Mouse (Mus musculus): Measurements from ENCODE around the gene Arid4a. TPM values are rescaled to one million over a fixed set of nuclear protein-coding genes. Genes with fewer than 3 reads are reported as not detected.
A peak's percentile ranks its signal among the peaks of the same experiment; 100 is the strongest.

The Arid4a gene
- polyA plus RNA-seq, 1 experiment: 10.2 TPM

DNA sequence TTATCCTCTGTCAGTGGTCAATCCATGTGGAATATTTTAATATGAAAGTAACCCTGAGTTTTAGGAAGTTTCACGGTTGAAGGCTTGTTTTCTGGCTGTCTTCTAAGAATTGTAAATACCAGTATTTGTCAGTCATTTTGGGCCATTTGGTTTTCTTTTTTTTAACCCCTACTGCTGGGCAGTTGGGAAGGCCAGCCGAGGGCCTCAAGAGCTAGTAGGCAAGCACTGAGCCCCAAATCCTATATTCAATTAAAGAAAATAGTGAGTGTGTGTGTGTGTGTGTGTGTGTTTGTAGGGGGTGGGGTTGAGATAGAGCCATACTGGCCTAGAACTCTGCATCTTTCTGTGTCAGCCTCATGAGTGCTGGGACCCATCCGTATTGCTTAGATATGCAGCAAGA, 39.9 kb upstream of the Arid4a start:
- TF ChIP-seq GATA1 (IDR thresholded peaks at IDR 0.05; ENCODE audit: borderline replicate concordance, low read length): no peak
- no peak for TF ChIP-seq FLI1 (IDR thresholded peaks at IDR 0.05; ENCODE audit: low read length)
- Histone ChIP-seq H3K36me3 (replicated peaks; ENCODE audit: low read length) (peaks cover 30% of the 10 kb centered on the region), H3K27me3 (replicated peaks) (no peaks in the 10 kb centered on the region), H3K4me3 (replicated peaks) (peak overlapping the region; percentile 96), H3K4me1 (peaks cover 18% of the 10 kb centered on the region), H3K9me3 (no peaks in the 10 kb centered on the region)

DNA sequence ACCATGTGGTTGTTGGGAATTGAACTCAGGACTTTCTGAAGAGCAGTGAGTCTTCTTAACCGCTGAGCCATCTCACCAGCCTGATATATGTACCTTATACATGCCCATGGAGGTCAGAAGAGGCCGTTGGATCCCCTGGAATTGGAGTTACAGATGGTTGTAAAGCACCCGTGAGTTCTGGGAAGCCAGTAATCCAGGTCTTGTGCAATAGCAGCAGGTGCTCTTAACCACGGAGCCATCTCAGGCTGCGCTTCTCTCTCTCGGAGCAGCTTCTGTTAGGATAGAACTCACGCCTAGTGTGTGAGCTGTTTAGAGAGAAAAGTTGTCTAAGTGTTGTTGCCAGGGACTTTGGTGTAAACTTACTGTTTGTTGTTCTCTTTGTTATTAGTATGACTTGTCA, 37.4 kb upstream of the Arid4a start:
- Histone ChIP-seq H3K27me3 (replicated peaks) (no peaks in the 10 kb centered on the region), H3K36me3 (replicated peaks; ENCODE audit: low read length) (peaks cover 52% of the 10 kb centered on the region), H3K4me1 (peaks cover 22% of the 10 kb centered on the region), H3K9me3 (no peaks in the 10 kb centered on the region), H3K4me3 (replicated peaks) (no peak overlapping the region)
- no peak for TF ChIP-seq FLI1 (IDR thresholded peaks at IDR 0.05; ENCODE audit: low read length)
- TF ChIP-seq GATA1 (IDR thresholded peaks at IDR 0.05; ENCODE audit: borderline replicate concordance, low read length): no peak

DNA sequence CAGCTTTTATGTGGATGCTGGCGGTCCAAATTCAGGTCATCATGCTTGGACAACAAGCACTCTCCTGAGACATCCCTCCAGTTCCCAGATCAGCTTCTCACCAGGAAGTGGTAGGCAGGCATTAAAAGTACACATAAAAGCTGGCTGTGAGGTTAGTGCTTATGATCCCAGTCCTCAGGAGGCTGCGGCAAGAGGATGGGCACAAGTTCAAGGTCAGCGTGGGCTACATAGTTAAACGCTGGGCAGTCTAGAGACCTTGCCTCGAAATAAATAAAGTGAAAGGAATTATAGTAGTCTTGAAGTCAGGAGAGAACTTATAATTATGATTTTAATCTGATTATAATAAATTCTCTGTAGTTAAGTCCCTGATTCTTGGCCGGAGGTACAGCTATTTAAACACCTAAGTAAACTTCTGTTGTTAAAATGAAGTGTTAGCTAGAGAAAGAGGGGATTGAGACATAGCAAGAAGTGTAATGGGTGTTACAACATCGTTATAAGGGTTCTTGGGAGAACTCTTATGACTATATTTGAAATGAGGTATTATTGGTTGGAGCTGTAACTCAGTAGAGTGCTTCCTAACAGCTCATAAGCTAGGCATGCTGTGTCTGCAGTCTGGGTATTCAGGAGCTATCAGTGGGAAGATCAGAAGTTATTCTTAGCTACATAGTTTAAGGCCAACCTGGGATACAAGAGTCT, 30.8 kb upstream of the Arid4a start:
- Histone ChIP-seq H3K4me3 (replicated peaks) (no peak overlapping the region), H3K9me3 (no peaks in the 10 kb centered on the region), H3K4me1 (peaks cover 7% of the 10 kb centered on the region; the same call in 1 of the 2 replicates), H3K27me3 (replicated peaks) (no peaks in the 10 kb centered on the region), H3K36me3 (replicated peaks; ENCODE audit: low read length) (peaks cover 94% of the 10 kb centered on the region)
- no peak for TF ChIP-seq GATA1 (IDR thresholded peaks at IDR 0.05; ENCODE audit: borderline replicate concordance, low read length)

DNA sequence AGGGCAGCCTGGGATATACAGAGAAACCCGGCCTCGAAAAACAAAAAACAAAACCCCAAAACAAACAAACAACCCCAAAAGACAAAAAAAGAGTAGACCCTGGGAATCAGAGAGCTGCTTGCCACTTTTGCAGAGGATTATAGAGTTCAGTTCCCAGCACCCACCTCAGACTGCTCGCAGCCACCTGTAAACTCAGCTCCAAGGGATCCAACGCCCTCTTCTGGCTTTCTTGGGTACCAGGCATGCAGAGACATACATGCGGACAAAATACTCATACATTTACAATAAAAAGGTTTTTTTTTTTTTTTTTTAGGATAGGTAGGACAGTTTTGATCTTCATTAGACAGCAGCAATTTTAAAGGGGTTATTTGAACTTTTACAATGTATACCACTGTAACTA, 18.6 kb upstream of the Arid4a start:
- peaks cover 67% of the 10 kb centered on the region for H3K36me3 ChIP-seq (replicated peaks; ENCODE audit: low read length)
- H3K4me1 ChIP-seq: peaks cover 42% of the 10 kb centered on the region
- H3K4me3 ChIP-seq (replicated peaks): no peak overlapping the region
- H3K9me3 ChIP-seq: no peaks in the 10 kb centered on the region
- TF ChIP-seq FLI1 (IDR thresholded peaks at IDR 0.05; ENCODE audit: low read length): no peak
- TF ChIP-seq GATA1 (IDR thresholded peaks at IDR 0.05; ENCODE audit: borderline replicate concordance, low read length): no peak
- H3K27me3 ChIP-seq (replicated peaks): no peaks in the 10 kb centered on the region

DNA sequence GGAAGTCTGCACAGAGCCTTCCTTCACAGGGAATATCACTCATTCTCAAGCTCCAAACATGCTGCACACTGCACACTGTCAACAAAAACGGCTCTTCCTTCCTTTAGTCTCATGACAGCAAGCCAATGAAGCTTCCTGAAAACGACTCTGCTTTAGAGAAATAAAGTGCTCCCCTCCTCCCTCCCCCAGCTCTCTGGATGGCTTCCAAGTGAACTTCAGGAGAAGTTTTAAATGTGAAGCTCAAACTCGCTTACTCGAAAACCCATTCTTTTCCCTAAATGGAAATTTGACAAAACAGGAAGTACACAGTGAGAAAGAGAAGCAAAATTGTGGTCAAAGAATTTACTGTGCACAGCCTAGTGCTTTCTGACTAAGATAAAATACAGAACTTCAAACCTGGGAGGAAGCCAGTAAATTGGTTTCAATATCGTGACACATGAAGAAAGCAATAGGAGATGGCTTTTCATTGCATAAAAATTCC, 16.3 kb upstream of the Arid4a start:
- TF ChIP-seq GATA1 (IDR thresholded peaks at IDR 0.05; ENCODE audit: borderline replicate concordance, low read length) (no peak), FLI1 (IDR thresholded peaks at IDR 0.05; ENCODE audit: low read length) (no peak)
- Histone ChIP-seq H3K4me3 (replicated peaks) (peak overlapping the region; percentile 89), H3K36me3 (replicated peaks; ENCODE audit: low read length) (peaks cover 64% of the 10 kb centered on the region), H3K4me1 (peaks cover 50% of the 10 kb centered on the region), H3K9me3 (no peaks in the 10 kb centered on the region), H3K27me3 (replicated peaks) (no peaks in the 10 kb centered on the region)

DNA sequence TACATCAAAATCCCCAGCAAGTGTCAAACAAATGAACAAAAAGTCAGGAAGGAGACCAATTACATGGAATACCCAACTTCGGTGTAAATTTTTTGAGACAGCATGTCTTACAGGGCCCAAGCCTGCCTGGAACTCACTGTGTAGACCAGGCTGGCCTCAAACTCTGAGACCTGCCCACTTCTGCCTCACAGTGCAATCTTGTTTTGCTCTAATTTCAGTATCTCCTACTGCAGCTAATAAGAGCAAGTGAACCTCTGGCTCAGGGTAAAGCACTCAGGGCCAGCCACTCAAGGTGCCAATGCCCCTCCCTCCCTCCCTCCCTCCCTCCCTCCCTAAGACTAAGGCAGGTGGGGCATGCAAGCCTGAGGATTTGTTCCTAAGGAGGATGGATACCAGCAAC, 15.4 kb upstream of the Arid4a start:
- Histone ChIP-seq H3K36me3 (replicated peaks; ENCODE audit: low read length) (peaks cover 65% of the 10 kb centered on the region), H3K27me3 (replicated peaks) (no peaks in the 10 kb centered on the region), H3K9me3 (no peaks in the 10 kb centered on the region), H3K4me1 (peaks cover 50% of the 10 kb centered on the region), H3K4me3 (replicated peaks) (peak overlapping the region; percentile 26)
- no peak for TF ChIP-seq FLI1 (IDR thresholded peaks at IDR 0.05; ENCODE audit: low read length)
- TF ChIP-seq GATA1 (IDR thresholded peaks at IDR 0.05; ENCODE audit: borderline replicate concordance, low read length): no peak

DNA sequence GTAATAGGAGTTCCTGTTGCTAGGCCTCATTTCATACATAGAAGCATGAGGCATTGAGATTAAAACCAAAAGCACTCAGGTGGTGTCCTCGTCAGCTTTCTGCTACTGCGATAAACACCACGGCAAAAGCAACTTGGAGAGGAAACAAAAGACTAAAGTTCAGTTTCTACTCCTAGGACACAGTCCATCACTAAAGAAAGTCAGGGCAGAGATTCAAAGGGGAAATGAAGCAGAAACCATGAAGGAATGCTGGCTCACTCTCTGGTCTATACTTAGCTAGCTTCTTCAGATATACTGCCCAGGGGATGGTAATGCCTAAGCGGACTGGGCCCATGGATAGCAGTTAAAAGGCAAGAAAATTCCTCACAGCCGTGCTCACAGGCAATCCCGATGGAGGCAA, 14.3 kb upstream of the Arid4a start:
- Histone ChIP-seq H3K36me3 (replicated peaks; ENCODE audit: low read length) (peaks cover 65% of the 10 kb centered on the region), H3K4me1 (peaks cover 50% of the 10 kb centered on the region), H3K4me3 (replicated peaks) (no peak overlapping the region), H3K27me3 (replicated peaks) (no peaks in the 10 kb centered on the region), H3K9me3 (no peaks in the 10 kb centered on the region)
- TF ChIP-seq FLI1 (IDR thresholded peaks at IDR 0.05; ENCODE audit: low read length) (no peak), GATA1 (IDR thresholded peaks at IDR 0.05; ENCODE audit: borderline replicate concordance, low read length) (no peak)

DNA sequence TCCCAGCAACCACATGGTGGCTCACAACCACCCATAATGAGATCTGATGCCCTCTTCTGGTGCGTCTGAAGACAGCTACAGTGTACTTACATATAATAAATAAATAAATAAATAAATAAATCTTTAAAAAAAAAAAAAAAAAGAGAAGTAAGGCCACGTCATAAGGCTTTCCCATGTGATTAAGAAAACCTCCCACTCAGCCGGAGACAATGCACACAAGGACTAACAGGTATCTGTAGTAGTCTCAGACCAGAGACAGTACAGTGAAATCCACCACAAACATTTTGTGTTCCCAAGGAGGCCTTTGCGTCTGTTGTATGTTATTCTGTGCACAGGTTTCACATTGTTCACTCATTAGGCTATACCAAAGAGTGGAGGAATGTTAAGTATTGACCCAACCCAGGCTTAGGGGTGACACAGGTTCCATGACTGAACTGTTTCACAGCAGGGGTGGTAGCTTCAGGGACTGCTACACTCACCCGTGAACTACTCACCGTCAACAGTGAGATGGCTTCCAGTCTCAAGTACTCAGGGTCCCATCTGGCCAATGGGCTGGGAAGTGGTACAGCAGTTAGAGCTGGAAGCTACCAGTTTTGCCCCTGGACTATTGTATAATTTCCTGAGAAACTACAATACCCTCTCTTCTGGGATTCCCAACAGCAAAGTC, 11.9 kb upstream of the Arid4a start:
- no peak for TF ChIP-seq GATA1 (IDR thresholded peaks at IDR 0.05; ENCODE audit: borderline replicate concordance, low read length)
- TF ChIP-seq FLI1 (IDR thresholded peaks at IDR 0.05; ENCODE audit: low read length): no peak
- no peak overlapping the region for H3K4me3 ChIP-seq (replicated peaks)
- H3K27me3 ChIP-seq (replicated peaks): no peaks in the 10 kb centered on the region
- H3K36me3 ChIP-seq (replicated peaks; ENCODE audit: low read length): peaks cover 72% of the 10 kb centered on the region
- no peaks in the 10 kb centered on the region for H3K9me3 ChIP-seq
- H3K4me1 ChIP-seq: peaks cover 53% of the 10 kb centered on the region

DNA sequence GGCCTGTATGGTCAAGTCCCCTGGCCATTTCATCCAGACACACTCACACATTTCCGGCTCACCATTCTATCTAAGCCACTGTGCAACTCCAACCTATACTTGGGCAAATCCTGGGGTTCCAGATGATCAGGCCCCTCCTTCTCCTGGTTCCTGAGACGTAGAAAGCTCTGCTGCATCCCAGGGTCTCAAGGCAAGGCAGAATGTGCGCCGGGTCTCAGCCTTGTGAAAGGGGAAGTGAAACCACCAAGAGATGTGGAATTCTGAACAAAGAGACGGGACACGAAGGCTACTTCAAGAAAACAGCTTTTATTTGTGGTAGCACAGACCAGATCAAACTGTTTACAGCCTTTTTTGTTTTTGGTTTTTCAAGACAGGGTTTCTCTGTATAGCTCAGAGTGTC, 9.6 kb upstream of the Arid4a start:
- Histone ChIP-seq H3K9me3 (no peaks in the 10 kb centered on the region), H3K4me3 (replicated peaks) (no peak overlapping the region), H3K4me1 (peaks cover 46% of the 10 kb centered on the region), H3K36me3 (replicated peaks; ENCODE audit: low read length) (peaks cover 88% of the 10 kb centered on the region), H3K27me3 (replicated peaks) (no peaks in the 10 kb centered on the region)
- TF ChIP-seq GATA1 (IDR thresholded peaks at IDR 0.05; ENCODE audit: borderline replicate concordance, low read length) (no peak), FLI1 (IDR thresholded peaks at IDR 0.05; ENCODE audit: low read length) (no peak)

DNA sequence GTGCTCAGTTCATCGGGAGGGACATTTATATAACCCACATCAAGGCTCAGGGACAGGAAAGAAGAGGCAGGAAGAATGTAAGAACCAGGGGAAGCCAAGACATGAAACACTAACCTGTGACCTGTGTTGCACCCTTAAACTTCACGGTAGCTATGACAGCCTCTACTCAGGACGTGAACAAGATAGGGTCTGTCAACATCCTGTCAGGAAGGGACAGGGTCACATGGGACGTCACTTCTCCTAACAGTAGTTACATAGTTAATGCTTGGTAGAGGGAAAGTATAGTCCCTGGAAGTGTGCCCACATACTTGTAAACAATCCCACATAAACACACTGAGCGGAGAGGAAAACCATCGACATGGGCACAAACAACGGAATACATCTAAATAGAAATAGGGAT, 8.9 kb upstream of the Arid4a start:
- peaks cover 88% of the 10 kb centered on the region for H3K36me3 ChIP-seq (replicated peaks; ENCODE audit: low read length)
- no peaks in the 10 kb centered on the region for H3K27me3 ChIP-seq (replicated peaks)
- peak overlapping the region; percentile 50 for H3K4me3 ChIP-seq (replicated peaks)
- H3K9me3 ChIP-seq: no peaks in the 10 kb centered on the region
- H3K4me1 ChIP-seq: peaks cover 42% of the 10 kb centered on the region
- TF ChIP-seq GATA1 (IDR thresholded peaks at IDR 0.05; ENCODE audit: borderline replicate concordance, low read length) (no peak), FLI1 (IDR thresholded peaks at IDR 0.05; ENCODE audit: low read length) (no peak)

Data from megakaryocyte, embryonic 14.5 days (primary cell).